Mouse (Mus musculus): ENCODE results near the gene Bcl11b.

Gene Bcl11b

GRCm38 (mm10) chr12:107934831-107935437 lies 68.5 kb downstream of the Bcl11b start:
- no peak for DNase-seq (ENCODE audit: low spot score in 2 of 2)

DNA sequence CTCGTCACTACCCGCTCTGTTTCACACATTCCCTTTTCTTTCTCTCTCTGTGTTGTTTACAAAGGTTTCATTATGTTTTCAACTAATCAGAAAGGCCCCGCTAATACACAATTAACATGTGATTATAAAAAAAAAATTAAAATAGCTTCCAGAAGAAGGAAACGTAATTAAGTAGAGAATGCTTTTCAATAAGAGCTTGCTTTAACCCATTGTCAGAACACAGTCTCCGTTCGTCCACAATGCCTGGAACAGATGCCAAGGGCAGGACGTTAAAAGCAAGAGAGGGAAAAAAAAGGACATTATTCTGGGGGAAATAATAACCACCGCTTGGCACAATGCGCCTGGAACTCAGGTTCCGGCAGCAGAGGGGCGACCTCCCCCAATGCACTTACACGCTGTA lies 71.3 kb downstream of the Bcl11b start:
- no peak for DNase-seq (ENCODE audit: low spot score in 2 of 2)

DNA sequence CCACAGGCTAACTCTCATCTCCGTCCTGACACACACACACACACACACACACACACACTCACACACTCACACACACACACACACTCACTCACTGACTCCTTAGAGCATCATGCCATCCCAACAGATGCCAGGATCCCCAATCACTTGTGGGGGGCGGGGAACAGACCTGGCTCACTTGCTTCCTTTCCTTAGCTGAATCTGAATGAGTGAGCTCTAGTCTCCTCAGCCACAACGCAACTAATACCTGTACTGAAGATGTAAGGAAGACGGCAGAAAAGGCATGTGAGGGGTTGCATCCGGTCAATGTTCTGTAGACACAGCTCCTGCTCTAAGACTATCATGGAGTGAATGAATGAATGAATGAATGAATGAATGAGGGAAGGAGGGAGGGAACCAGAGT lies 71.9 kb downstream of the Bcl11b start:
- no peak for DNase-seq (ENCODE audit: low spot score in 2 of 2)

- peak; percentile 61 to 75 for DNase-seq (ENCODE audit: low spot score in 2 of 2)
These were observed 72.6 kb downstream of the Bcl11b start for GRCm38 (mm10) chr12:107930611-107931350.

GRCm38 (mm10) chr12:107928905-107929304 lies 74.5 kb downstream of the Bcl11b start:
- DNase-seq (ENCODE audit: low spot score in 2 of 2), result no peak

GRCm38 (mm10) chr12:107928464-107928901 lies 74.9 kb downstream of the Bcl11b start:
- DNase-seq (ENCODE audit: low spot score in 2 of 2), result no peak

DNA sequence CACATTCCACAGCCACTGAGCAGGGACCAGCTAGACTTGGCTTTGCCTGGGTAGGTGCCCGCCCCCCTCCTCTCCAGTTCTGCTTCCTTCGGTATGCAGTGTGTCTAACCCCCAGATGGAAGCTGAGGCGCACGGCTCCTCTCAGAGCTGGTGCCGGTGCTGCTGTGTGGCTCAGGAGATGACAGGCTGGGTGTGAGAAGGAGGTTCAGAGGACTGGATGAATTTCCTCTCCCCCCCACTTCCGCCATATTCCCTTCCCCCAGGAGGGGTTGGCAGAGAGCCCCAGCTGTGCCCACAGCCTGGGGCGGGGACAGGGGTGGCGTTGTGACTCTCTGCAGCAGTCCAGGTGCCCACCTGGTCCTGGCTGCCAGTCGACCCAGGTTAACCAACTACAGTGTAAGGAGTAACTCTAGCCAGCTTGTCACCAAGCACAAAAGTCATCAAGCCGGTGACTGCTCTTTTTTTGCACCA lies 75.4 kb downstream of the Bcl11b start:
- DNase-seq (ENCODE audit: low spot score in 2 of 2), result no peak

DNA sequence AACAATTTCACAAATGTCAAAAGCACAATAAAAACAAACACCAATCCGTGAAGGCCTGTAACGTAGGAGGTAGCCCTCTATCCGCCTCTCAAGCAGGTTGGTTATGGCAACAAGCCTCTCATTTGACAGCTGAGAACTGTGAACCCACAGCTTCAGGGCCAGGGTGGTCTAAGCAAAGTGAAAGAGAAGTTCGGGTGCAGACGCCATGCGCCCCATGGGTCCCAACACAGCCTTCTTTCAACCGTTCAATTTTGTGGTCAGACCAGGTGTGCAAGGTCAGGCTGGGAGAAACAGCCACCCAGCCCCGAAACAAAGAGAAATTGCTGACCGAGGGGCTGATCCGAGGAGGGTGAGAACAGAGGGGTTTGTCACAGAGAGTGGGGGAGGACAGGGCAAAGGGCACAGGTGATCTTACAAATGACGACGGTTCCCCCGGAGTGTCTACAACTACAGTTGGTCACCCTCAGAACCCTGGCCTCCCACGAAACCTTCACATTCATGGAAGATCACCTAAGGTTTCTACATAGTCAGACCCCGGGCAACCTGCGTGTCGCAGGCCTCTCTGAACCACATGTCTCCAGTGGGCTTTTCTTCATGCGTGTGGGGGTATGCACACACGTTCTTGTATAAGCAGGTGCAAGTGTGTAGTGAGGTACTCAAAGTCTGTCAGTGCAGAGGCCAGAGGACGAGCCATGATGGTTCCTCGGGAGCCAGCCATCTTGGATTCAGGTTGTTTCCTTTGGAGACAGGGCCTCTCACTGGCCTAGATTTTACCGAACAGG lies 77.1 kb downstream of the Bcl11b start:
- no peak for DNase-seq (ENCODE audit: low spot score in 2 of 2)

DNA sequence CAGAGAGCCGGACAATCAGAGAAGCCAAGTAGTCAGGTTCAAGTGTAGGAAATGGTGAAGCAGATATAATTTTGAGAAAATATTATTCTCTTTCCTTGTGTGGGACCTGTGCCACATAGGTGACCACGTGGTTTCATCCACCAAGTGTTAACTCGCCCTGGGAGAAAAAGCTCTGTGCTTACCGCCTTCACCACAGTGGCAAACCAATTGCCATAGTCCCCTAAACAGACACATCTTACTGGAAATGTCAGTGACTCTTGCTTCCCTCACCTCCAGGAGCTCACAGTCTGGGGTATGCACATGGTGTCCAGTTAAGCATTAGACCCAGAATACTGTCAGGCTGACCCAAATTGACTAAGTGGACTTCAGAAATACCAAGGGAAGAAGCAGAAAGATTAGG lies 78.7 kb downstream of the Bcl11b start:
- DNase-seq (ENCODE audit: low spot score in 2 of 2), result no peak

DNA sequence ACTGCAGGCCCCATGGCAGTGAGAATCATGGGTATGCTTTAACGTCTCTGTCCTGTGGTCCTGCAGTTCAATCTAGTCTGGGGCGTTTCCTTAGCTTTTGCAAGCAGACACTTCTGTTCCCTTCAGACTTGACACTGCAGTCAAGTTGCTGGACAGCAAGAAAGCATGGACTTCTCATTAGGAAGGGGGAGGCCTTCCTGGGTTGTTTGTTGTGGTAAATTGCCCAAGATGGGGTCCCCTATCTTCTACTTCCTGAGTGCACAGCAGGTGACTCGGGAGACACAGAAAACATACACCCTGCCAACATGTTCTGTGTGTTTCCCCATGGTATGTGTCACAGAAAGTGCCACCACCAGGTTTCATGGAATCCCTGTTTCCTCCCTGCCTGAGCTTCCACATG lies 79.4 kb downstream of the Bcl11b start:
- no peak for DNase-seq (ENCODE audit: low spot score in 2 of 2)

DNA sequence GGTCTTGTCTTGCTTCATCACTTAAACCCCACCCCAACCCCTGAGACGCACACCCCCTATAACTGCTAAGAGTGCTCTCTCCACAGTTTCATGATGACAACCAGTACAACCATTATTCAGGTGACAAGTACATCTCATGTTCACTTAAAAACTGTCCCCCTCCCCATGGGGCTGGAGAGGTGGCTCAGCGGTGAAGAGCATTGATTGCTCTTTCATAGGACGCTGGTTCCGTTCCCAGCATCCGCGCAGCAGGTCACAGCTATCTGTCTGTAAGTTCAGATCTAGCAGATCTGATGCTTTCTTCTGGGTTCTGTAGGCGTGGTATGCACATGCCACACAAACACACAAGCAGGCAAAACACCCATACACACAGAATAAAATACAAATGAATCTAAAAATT lies 81.2 kb downstream of the Bcl11b start:
- no peak for DNase-seq (ENCODE audit: low spot score in 2 of 2)

DNA sequence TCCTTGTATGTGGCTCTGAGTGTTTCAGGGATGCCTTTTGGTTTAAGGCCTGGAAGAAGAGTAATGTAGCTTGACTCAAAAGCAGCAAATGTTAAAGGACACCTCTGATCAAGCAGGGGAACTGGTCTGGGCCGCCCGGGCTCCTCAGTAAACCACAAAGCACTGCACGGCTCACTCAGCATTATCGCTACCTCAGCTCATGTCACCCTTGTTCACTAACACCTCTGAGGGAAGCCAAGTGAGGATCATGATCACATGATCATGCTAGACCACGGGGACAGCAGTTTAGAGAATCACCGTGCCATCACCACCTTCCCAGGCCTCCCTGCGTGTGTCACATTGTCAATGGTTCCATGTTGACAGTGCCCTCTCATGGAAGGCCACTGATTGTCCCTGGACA lies 81.8 kb downstream of the Bcl11b start:
- no peak for DNase-seq (ENCODE audit: low spot score in 2 of 2)

GRCm38 (mm10) chr12:107921154-107921553 lies 82.2 kb downstream of the Bcl11b start:
- no peak for DNase-seq (ENCODE audit: low spot score in 2 of 2)

GRCm38 (mm10) chr12:107920716-107921115 lies 82.7 kb downstream of the Bcl11b start:
- DNase-seq (ENCODE audit: low spot score in 2 of 2), result no peak

DNA sequence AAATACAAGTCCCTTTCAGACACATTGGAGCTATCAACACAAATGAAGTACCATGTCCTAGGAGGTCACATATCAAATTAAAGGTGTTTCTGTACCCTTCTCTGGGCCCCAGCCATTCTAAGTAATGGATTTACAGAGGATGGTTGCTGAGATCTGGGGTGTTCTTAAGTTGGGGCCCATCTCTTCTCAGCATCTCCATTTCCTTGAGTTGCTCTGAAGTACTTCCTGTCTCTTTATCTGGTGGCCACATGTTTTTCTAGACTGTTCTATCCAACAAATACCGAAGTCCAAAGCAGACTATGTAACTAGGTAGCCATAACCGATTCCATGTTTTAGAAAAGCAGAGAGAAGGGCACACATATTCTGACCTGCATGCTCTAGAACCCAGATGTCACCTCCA lies 83.3 kb downstream of the Bcl11b start:
- DNase-seq (ENCODE audit: low spot score in 2 of 2), result no peak

DNA sequence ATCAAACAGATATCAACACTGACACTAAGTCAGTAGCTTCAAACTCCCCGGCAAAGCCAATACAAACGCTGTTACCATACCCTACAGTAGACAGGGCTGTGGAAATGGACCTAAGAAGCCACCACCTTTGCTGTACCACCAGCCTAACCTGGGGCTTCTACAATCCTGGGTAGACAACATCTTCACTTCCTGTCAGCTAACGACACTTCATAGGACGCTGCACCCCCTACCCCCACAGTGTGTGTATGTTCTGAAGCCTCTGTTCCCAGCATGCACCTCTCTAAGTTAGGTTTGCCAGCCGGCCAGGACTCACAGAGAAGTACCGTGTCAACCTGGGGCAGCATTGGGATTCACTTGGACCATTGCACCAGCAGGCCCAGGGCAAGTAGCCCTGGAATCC lies 84.6 kb downstream of the Bcl11b start:
- no peak for DNase-seq (ENCODE audit: low spot score in 2 of 2)

DNA sequence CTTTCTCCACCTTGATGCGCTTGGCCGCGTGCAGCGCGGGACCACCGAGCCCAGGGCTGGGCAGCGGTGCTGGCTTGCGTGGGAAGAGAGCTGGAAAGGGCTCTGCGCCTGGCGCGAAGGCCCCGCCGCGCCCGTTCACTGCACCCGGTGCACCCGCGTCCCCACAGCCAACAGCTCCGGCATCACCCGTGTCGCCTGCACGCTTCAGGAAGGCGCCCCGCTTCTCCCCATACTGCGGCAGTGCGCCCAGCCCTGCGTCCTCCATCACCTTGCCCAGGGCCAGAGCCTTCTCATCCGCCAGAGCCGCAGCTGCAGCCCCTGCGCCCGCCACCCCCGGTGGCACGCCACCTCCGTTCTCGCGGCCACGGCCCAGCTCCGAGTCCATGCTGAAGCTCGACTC lies 87.4 kb downstream of the Bcl11b start:
- no peak for DNase-seq (ENCODE audit: low spot score in 2 of 2)

GRCm38 (mm10) chr12:107915396-107915795 lies 88.0 kb downstream of the Bcl11b start:
- no peak for DNase-seq (ENCODE audit: low spot score in 2 of 2)

- DNase-seq (ENCODE audit: low spot score in 2 of 2), result no peak
These were observed 94.6 kb downstream of the Bcl11b start for GRCm38 (mm10) chr12:107908826-107909225.

DNA sequence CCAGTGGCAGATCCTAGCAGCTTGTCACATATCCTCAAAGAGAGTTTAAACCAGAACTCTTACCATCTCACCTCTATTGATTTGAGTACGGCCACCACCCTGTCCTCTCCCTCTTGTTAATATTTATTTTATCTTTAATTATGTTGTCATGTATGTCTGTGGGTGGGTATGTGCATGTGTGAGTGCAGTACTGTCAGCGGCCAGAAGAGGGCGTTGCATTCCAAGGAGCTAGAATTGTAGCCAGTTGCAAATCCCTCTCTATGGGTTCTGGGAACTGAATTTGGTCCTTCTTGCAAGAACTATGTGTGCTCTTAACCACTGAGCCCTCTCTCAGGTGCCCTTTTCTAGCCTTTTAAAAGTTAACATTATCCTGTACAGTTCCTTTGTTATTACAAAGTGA lies 98.1 kb downstream of the Bcl11b start:
- DNase-seq (ENCODE audit: low spot score in 2 of 2), result no peak

- no peak for DNase-seq (ENCODE audit: low spot score in 2 of 2)
These were observed 98.9 kb downstream of the Bcl11b start for GRCm38 (mm10) chr12:107904457-107904856.

DNA sequence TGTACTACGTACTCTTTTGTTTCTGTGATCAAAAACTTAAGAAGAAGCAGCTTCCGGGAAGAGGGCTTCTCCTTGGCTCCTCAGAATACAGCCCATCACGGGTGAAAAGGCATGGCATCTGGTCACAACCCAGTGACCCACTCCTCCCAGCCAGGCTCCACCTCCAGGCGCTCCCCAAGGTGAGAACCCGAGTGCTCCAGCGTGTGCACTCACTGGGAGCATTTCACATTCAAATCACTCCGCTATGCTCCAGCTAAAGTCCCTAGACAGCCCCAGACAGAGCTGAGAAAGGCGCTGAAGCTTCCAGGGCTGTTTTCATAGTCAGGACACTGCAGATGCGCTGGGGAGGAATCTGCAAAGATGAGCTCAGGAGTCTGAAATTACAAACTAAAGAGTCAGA lies 99.5 kb downstream of the Bcl11b start:
- DNase-seq (ENCODE audit: low spot score in 2 of 2), result no peak

GRCm38 (mm10) chr12:107891449-107891848 lies 112.0 kb downstream of the Bcl11b start:
- DNase-seq (ENCODE audit: low spot score in 2 of 2), result no peak
